Mouse (Mus musculus) stomach, postnatal 0 days (tissue): ENCODE measurements around the gene Arhgef10l.

Experiments
- CTCF ChIP-seq: IDR thresholded peaks from 2 replicates; pipeline ENCODE4 v1.5.1; 2016; ENCODE audit warnings: antibody characterized with exemption, low read depth, mild to moderate bottlenecking, moderate library complexity
- EP300 ChIP-seq: optimal IDR thresholded peaks from 2 replicates; pipeline ENCODE3; 2016; ENCODE audit warnings: antibody characterized with exemption

DNA sequence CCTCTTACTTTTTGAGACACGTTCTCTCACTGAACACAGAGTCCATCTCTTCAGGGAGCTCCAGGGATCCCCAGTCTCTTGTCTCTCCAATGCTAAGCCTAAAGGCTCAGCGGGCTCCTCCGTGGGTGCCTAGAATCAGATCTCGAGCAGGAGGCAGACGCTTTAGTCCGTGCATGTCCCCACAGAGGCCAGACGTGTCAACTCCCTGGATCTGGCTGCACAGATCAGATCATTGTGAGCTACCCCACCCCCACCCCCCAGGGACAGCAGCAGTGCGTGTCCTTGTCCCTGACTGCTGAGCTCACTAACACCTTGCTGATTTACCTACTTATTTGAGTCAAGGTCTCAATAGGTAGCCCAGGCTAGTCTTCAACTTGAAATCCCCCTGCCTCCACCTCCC lies 17.8 kb upstream of the Arhgef10l start:
- no peak for TF ChIP-seq CTCF
- no peak for TF ChIP-seq EP300
